Mouse (Mus musculus): Measurements from ENCODE around the gene Tnip1.
"Not testable (repeated sequence)": the region's sequence is repeated elsewhere in the genome, so short reads cannot be mapped to it uniquely, and the experiment has no call there.

Tnip1 gene

GRCm38 (mm10) chr11:54909273-54909672 is 53.4 kb downstream of the Tnip1 start:
- no peak for DNase-seq (ENCODE audit: low spot score)

- no peak for DNase-seq (ENCODE audit: low spot score)
Observed at GRCm38 (mm10) chr11:54907259-54907658, 55.5 kb downstream of the Tnip1 start.

- DNase-seq (ENCODE audit: low spot score) = no peak
Observed at GRCm38 (mm10) chr11:54906466-54906865, 56.3 kb downstream of the Tnip1 start.

GRCm38 (mm10) chr11:54905931-54906330 is 56.8 kb downstream of the Tnip1 start:
- DNase-seq (ENCODE audit: low spot score) = no peak

GRCm38 (mm10) chr11:54905086-54905485 is 57.6 kb downstream of the Tnip1 start:
- DNase-seq (ENCODE audit: low spot score) = no peak

GRCm38 (mm10) chr11:54903940-54904706 is 58.6 kb downstream of the Tnip1 start:
- peak; percentile 59 for DNase-seq (ENCODE audit: low spot score)

GRCm38 (mm10) chr11:54903339-54903738 is 59.4 kb downstream of the Tnip1 start:
- no peak for DNase-seq (ENCODE audit: low spot score)

- peak; percentile 91 for DNase-seq (ENCODE audit: low spot score)
Observed at GRCm38 (mm10) chr11:54902333-54903323, 60.1 kb downstream of the Tnip1 start, which contains the start of gene Gpx3. Gpx3 (plus strand) TSS chr11:54902453.

- no peak for DNase-seq (ENCODE audit: low spot score)
Observed at GRCm38 (mm10) chr11:54899657-54900056, 63.1 kb downstream of the Tnip1 start.

- peak; percentile 34 for DNase-seq (ENCODE audit: low spot score)
Observed at GRCm38 (mm10) chr11:54897470-54897869, 65.2 kb downstream of the Tnip1 start.

GRCm38 (mm10) chr11:54896646-54897045 is 66.1 kb downstream of the Tnip1 start:
- DNase-seq (ENCODE audit: low spot score) = not testable (repeated sequence)

GRCm38 (mm10) chr11:54894589-54894988 is 68.1 kb downstream of the Tnip1 start:
- DNase-seq (ENCODE audit: low spot score) = no peak

GRCm38 (mm10) chr11:54892091-54892490 is 70.6 kb downstream of the Tnip1 start:
- DNase-seq (ENCODE audit: low spot score) = peak; percentile 24

GRCm38 (mm10) chr11:54891341-54891740 is 71.4 kb downstream of the Tnip1 start:
- DNase-seq (ENCODE audit: low spot score) = no peak

- DNase-seq (ENCODE audit: low spot score) = no peak
Observed at GRCm38 (mm10) chr11:54887927-54888326, 74.8 kb downstream of the Tnip1 start.

GRCm38 (mm10) chr11:54885406-54885805 is 77.3 kb downstream of the Tnip1 start:
- no peak for DNase-seq (ENCODE audit: low spot score)

- DNase-seq (ENCODE audit: low spot score) = peak; percentile 52
Observed at GRCm38 (mm10) chr11:54884937-54885336, 77.8 kb downstream of the Tnip1 start.

GRCm38 (mm10) chr11:54884197-54884828 is 78.4 kb downstream of the Tnip1 start:
- no peak for DNase-seq (ENCODE audit: low spot score)

- peak; percentile 54 for DNase-seq (ENCODE audit: low spot score)
Observed at GRCm38 (mm10) chr11:54882671-54883070, 80.0 kb downstream of the Tnip1 start.

- DNase-seq (ENCODE audit: low spot score) = peak; percentile 58
Observed at GRCm38 (mm10) chr11:54881051-54881474, 81.7 kb downstream of the Tnip1 start.

GRCm38 (mm10) chr11:54879922-54880321 is 82.8 kb downstream of the Tnip1 start:
- no peak for DNase-seq (ENCODE audit: low spot score)

- DNase-seq (ENCODE audit: low spot score) = peak; percentile 88
Observed at GRCm38 (mm10) chr11:54879434-54879833, 83.3 kb downstream of the Tnip1 start.

All from embryo, embryonic 10.5 days (tissue).